Mouse (Mus musculus) 3134 (cell line): ENCODE data around the gene Map3k14.

Source experiments
- DNase-seq: peaks from one replicate; pipeline ENCODE4 v3.0.0-alpha.2; 2011; ENCODE audit warnings: low spot score; ENCODE audit not compliant: insufficient read length; ENCODE audit errors: extremely low read depth

Map3k14 gene

DNA sequence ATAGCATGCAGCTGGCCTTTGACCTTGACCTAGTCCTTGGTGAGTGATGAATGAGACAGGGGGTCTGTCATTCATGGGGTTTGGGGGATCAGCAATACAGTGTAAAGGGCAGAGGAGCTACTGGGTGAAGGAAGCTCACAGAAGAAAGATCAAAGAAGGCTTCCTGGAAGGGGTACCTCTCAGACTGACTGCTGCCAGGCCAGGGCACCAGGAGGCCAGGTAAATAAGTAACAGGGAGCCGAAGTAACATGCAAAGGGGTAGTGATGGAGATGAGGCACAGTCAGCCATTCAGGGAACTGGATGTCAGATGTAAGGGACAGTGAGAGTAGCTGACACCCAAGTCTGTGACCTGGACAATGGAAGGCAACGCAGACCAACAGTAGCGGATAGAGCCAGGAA lies 5.6 kb upstream of the Map3k14 start:
- DNase-seq, result no peak

DNA sequence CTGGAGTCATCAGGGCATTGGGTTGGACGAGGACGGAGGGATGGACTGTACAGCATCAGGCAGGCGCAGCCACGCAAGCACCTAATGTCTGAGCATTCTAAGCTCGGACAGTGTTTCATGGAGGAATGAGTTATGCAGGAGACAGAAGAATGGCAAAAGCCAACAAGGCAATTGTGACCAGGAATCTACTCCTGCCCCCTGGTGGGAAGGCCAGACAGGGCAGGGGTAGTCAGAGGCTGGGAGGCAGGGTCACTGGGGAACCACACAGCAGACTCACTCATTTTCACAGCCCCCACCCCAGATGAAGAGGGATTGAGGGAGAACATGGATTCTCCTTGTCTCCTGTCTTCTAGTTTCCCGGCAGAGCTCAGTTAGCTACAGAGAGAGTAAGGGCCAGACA lies 4.7 kb upstream of the Map3k14 start:
- no peak for DNase-seq

DNA sequence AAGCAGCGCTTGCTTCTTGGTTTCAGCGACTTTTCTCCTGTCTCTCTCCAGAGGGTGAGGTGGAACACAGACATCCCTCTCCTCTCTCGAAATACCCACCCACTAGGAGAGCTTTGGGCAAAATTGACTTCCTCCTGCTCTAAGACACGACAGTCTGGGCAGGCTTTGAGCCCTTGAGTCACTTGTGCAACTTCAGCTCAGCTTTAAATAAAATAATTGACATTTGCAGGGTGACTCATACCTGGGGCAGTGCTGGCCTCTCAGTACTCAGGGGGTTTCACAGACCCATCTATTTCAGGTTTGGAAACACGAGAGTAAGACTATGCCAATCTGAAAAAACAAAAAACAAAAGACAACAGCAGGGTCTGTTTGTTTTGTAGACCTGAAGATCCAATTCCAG lies 2.2 kb upstream of the Map3k14 start:
- no peak for DNase-seq

DNA sequence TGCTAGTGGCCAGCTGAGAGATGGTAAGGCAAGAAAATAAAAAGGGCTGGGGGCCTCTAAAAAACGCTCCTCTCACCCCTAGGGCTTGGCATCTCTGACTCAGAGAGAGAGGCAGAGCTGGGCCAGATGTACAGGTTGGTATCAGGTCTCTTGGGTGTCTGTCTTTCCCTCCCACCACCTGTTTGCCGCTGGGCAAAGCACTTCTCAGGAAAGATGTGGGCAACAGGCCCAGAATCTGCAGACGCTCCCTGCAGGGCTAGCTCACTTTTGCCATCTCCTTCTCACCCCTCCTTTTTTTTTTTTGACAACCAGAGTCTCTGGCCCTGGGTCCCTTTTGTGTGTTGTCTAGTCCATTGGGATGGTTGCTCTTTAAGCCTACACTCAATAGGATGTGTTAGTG lies 1.6 kb upstream of the Map3k14 start:
- no peak for DNase-seq

DNA sequence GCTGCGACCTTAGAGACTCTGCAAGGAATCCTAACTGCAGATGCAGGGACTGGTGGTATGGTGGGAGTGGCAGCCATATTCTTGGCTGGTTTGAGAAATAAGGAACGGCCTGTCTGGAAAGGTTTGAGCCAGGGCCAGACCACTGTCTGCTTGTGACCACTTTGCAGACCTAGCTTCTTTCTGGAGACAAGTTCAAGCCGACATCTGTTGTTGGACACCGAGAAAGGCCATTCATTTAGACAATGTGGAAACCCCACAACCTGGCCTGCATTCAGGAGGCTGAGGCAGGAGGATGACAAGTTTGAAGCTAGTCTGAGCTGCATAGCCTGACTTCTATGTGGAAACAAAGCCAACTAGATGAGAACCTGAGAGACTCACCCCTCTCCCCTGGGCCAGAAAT lies 1.1 kb upstream of the Map3k14 start:
- DNase-seq, result no peak

GRCm38 (mm10) chr11:103266729-103267345 lies 435 bp downstream of the Map3k14 start:
- DNase-seq, result no peak

DNA sequence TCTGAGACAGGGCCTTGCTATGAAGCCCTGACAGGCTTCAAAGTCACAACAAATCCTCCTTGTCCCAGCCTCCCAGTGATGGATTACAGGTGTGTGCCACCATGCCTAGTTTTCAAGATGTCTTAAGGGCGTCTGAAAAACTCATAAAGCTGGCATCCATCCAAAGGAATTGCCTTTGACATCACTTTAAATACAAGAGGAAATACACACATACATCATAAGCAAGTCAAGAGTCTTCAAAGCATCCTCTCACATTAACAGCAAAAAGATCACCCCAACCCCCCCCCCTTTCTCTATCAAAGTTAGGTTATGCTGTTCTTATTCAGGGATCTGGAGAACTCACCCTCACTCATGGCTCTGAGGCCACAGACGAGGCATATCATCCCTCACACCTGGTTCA lies 1.4 kb downstream of the Map3k14 start:
- no peak for DNase-seq

DNA sequence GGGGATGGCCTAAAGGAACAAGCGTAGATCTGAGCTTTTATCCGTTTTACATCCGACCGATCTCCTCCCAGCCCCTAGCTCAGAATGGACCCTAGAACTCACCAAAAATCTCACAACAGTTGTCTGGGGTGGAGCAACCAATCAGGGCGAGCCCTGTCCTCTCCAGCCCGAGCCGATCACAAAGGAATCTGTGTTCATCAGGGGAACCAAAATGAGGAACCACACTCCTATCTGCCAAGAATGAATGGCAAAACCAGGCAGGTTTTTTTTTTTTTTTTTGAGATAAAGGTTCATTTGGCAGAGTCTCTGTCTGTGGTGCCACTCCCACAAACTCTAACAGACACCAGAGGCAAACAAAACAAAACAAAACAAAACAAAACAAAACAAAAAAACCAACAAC lies 2.1 kb downstream of the Map3k14 start:
- DNase-seq, result no peak

DNA sequence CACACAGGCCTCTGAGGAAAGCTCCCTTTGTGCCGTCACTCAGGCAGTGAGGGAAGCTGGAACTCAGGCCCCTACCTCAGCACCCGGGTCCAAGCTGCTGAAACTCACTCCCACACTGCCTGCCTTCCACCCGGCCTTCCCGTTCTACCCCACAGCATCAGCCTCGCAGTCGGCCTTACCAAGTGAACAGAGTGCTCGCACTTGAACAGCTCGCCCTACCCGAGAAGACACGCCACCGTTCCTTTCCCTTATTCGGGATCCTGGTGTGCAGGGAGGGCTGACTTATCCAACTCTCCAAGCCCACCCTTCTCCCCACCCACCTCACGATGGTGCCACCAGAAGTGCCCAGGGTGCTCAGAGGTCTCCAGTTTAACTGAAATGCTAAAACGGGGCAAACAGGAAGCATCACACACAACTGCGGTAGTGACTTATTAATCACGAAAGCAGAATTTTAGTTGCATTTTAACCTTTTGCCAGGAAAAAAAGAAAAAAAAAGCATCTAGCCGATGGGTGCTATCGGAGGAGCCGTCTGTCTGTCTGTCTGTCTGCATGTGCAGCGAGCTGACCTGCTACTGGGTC lies 2.8 kb downstream of the Map3k14 start:
- no peak for DNase-seq

GRCm38 (mm10) chr11:103263551-103263950 lies 3.7 kb downstream of the Map3k14 start:
- no peak for DNase-seq

GRCm38 (mm10) chr11:103262412-103263267 lies 4.6 kb downstream of the Map3k14 start:
- DNase-seq, result peak; percentile 73

DNA sequence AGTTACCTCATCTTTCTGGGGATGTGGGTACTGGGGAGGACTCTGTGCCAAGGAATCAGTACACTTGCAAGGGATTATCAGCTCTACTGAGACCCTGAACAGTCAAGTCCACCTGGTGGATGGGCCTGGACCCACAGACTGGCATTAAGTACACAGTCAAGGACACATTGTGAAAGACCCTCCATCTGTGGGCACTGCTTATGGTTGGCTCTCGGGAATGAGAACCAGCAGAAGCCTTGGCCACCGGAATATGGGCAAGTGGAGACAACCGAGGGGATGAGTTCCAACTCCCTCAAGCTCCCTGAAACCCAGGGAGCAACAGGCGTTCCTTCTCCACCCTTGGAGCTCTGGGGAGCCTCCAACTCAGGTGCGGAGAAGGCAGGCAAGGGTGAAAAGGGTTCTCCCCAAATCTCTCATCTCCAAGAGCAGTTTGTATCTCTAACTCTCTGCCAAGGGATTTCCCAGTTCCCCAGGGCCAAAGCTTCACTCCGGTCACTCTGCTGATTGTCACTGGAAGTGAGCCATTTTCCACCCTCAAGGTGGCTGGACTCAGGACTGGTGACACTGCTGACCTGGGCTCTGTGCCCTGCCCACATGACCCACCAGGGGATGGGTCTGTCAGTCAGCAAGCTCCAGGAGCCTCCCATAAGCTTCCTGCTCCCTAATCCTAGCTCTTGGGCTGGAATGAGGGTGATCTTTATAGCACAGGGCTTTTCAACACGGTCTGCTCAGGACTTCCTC lies 5.4 kb downstream of the Map3k14 start:
- no peak for DNase-seq

- no peak for DNase-seq
These were observed 6.6 kb downstream of the Map3k14 start for GRCm38 (mm10) chr11:103260515-103261192.

GRCm38 (mm10) chr11:103260034-103260433 lies 7.2 kb downstream of the Map3k14 start:
- DNase-seq, result no peak

DNA sequence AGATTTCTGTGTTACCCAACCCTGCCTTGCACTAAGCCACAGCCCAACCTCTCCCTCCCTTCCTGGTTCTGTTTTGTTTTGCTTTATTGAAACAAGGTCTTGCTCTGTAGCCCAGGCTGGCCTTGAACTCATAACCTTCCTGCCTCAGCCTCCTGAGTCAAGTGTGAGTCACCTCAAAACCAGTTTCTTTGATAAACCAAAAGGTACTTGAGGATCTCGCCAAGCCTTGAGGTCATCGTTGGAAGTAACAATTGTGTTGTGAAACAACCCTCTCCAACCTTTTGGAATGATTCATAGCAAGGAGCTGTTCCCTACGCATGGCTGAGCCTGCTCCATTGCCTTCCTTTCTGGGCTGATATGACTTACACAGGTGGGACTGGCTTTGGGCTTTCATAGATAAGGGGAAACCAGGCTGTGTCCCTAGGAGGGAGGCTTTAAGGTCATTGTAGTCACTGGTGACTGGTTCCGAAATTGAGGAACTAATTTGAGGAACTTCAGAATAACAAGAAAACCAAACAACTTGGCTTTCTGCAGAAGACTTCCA lies 9.3 kb downstream of the Map3k14 start:
- peak; percentile 53 for DNase-seq

- DNase-seq, result no peak
These were observed 13.7 kb downstream of the Map3k14 start for GRCm38 (mm10) chr11:103253605-103254004.

GRCm38 (mm10) chr11:103252380-103252779 lies 14.9 kb downstream of the Map3k14 start:
- no peak for DNase-seq

- DNase-seq, result no peak
These were observed 16.9 kb downstream of the Map3k14 start for GRCm38 (mm10) chr11:103250324-103250723.

DNA sequence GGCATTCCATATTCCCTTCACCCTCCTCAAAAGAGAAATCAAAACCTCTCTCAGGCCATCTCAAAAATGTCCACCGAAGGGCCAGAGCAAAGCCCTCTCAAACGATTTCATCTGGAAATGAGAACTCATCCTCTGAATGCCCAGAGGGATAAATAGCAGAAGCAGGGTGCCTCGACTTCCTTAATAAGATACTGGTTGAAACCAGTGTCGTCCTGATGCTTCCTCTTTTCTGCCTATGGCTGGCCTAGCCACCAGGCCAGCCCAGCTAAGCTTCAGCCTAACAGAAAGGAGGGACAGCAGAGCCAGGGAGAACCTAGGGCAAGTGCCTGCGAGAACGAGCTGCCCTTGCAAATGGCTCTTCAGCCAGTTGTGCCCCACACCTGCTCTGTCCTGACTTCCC lies 17.8 kb downstream of the Map3k14 start:
- no peak for DNase-seq

GRCm38 (mm10) chr11:103248837-103249236 lies 18.4 kb downstream of the Map3k14 start:
- DNase-seq, result no peak
